Mouse (Mus musculus) naive thymus-derived CD4-positive, alpha-beta T cell, adult 2 months (primary cell): ENCODE results near the gene Aco2.

Experiments used
- DNase-seq: peaks from one replicate; pipeline ENCODE4 v3.0.0-alpha.2; 2011; ENCODE audit warnings: low read depth

Aco2 gene

DNA sequence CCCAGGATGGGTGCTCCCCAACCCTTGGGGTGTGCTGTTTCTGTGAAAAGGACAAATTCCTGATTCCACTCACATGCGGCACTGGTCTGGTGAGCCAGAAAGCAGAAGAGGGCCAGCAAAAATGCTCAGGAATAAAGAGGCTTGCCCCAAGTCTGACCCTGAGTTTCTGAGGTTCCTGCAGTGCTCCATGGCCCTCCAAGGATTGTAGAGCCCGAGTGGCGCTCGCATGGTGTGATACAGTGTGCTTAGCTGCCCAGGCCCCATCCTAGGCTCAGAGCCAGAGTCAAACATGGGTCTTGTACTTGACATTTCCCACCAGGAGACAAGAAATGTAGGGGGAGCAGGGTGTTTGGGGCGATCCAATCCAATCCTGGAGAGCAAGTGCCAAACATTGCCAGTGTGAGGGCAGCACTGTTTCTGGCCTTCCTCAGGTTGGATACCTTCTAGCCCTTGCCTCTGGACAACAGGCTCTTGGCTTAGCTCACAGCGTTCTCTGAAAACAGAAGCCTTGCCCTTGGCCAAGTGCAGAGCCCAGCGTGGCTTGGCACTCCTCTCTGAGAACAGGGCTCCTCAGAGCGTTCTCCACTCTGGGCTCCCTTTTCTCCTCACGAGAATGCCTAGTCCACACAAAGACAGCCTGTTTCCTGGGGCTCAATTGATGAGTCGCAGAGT, 48.6 kb downstream of the Aco2 start:
- no peak for DNase-seq

DNA sequence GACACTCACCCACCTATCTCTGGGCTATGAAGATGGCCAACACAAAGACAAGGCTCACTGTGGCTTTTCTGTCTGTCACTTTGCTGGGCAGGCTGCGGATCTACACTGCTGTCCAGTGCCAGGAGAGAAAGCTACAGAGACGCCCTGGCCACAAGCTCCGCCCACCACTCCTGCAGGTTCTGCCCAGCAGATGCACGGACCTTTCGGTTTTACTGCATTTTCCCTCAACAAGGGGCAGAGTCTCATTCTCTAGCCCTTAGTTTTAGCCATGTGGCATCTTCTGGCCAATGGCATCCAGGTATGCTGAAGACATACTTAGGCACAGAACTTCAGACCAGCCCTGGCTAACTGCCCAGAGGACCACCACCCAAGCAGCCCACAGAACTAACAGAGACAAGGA, 49.1 kb downstream of the Aco2 start:
- DNase-seq = no peak

DNA sequence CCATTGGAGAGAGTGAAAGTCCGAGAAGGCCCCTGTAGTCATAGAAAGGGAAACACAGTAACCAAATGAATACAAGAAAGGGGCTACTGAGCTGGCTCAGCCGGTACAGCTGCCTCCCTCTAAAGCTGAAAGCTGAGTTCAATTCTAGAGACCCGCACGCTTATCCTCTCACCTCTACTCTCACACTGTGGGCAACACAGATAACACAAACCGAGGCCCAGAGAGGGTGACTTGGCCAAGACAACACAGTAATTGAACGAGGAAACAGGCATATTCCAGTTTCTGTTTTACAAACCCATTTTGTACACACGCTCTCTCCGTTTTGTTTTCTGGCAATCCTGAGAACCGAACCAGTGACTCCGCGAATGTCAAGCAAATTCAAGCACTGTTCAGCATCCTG, 52.8 kb downstream of the Aco2 start:
- no peak for DNase-seq

DNA sequence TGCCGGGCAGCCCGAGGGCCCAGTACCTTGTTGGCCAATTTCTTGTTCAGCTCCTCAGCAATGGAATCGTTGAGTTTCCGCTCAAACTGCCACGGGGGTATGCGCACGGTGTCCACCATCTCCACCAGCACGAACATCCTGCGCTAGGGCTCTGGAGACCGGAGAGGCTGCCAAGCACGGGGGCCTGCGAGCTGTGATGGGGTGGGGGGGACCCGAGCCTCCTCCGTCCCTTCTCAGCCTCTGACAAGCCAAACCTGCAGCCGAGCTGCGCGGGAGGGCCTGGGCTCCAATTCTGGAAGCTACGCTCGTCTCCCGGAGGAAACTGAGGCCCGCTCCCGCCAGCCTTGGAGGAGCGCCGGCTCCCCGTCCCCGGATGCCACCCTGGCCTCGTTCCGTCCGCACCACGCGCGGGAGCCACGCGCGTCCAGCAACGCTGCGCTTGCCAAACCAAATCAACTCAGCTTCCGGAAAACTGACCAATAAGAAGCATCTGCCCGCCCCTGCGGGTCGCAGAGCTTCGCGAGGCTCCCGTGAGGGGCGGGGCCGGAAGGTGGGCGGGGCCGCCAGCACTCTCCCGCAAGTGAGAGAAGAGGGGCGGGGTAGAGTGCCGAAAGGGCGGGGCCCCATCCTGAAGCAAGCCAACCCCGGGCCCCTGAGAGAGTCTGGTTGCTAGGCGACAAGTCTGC, 53.8 kb downstream of the Aco2 start, which contains the start of gene Polr3h:
Gene Polr3h, minus strand, starts transcription at position 481 of the 686 bp plus-strand sequence.
- peak; percentile 97 for DNase-seq

DNA sequence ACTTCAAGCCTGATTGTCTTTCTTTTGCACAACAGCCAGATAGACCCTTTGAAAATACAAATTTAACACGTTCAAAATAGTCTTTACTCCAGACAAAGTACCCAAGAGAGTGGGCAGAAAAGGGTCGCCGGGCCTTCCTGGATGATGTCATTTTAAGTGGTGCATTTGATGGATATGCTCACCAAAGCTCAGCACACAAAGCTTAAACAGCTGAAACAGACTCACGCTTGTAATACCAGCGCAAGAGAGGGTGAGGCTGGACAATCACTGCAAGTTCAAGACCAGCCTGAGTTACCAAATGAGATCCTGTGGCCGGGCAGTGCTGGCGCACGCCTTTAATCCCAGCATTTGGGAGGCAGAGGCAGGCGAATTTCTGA, 54.3 kb downstream of the Aco2 start:
- DNase-seq = no peak

DNA sequence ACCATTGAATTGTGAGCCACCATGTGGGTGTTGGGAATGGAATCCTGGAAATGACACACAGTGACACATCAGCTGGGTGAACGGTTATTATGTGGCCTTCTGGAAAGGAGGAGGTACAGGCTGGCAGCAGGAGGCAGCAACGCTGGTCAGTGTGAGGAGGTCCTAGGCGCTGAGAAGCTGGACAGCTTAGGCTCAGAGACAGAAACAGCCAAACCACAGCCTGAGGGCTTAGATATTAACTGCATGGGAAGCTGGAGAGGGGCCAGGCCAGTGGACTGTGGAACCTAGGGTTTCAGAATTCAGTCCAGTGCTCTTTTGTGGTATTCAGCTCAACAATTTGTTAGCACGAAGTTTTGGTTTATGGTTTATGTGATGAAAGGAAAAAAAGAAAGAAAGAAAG, 55.6 kb downstream of the Aco2 start:
- DNase-seq = no peak

DNA sequence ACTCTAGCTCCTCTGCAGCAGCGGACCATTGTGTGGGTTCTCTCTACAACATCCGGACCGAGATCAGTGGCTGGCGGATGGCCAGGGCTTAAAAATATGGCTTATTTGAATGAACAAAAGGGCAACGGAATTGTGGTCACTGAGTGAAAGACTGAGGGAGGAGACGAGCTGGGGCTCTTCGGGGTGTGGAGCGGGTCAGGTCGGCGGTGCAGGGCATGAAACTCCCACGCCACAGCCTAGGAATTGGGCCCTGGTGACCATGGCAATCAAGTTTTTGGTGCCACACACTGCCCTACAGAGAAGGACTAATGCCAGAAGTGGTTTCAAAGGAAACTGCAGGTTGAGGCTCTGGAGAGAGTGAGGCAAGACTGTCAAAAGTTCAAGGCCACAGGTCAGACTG, 56.2 kb downstream of the Aco2 start:
- no peak for DNase-seq

DNA sequence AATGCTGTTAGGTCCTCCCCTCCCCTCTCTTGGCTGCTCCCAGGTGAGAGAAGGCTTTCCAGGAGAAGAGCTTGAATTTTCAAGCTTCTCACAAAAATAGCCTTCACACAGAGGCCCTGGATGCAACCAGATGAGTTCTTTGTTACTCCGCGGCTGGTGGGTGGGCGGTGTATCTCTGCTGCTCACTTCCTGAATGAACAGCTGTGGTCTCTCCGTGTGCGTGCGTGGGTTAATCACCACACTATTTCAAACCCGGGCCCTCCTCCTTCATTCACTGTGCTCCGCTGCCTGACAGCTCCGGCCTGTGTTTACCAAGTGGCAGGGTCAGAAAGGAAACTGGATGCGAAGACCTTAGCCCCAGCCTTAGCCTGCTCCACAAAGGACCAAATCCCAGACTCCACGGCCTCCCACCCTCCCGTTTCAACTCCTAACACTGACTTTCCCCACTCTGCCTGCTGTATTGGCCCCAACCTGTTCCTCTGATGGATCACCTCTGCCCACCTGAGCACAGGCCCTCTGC, 60.9 kb downstream of the Aco2 start:
- DNase-seq = no peak

DNA sequence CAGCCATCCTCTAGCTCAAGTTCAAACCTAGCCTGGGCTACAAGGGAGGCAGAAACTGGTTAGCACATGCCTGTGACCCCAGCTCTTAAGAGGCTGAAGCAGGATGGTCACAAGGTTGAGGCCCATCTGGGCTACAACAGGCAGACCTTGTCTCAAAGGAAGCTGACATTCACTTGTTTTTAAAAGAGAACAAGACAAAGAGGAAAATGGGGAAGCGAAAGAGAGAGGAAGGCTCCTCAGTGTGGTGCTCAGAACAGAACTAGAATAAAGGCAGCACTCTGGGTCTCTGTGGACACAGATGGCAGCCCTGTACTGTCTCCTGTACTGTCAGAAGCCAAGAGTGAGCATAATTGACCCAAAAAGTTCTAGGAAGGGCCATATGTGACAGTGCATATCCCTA, 61.9 kb downstream of the Aco2 start:
- no peak for DNase-seq

DNA sequence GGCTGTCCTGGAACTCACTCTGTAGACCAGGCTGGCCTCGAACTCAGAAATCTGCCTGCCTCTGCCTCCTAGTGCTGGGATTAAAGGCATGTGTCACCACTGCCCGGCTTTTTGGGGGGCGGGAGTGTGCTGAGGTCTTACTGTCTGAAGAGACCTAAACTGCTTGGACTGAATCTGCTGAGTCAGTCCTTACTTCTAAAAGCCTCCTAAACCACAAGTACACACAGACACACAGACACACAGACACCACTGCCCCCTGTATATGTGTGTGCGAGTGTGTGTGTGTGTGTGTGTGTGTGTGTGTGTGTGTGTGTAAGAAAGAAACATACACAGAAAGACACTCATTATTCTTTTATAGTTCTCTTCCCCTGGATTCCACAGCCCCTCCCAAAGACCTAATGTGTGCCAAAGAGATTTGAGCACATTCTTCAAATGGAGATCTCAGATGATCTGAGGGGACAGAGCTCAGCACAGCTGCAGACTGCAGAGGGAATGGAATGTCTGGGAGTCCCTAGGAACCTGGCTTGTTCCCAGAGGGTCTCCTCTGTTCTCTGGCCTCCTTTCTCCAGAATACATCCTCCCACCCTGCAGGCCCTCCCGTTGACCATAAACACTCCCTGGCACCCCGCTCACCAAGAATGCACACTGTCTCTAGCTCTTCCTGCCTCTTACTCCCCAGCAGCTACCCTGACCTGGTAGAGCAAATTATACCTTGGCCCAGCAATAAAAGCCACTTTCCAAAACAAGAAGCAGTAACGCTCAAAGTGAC, 63.9 kb downstream of the Aco2 start:
- DNase-seq = no peak

DNA sequence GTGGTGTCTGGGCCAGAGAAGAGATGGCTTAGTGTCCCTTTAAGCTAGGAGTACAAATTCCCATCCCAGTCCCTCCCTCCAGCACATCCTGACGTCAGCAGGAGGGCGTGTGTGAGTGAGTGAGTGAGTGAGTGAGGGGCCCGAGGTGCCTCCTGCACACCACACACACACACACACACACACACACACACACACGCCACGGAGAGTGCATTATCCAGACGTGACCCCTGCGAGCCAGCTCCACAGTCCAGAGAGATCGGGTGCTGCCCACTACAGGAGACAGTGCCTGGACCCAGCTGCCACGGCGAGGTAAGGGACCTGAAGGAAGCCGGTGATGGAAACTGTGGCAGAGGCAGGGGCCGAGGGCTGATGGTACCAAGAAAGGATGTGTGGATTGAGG, 64.6 kb downstream of the Aco2 start, which contains the start of gene Csdc2:
Gene Csdc2, plus strand, starts transcription at position 81 of the 400 bp plus-strand sequence.
- DNase-seq = no peak

DNA sequence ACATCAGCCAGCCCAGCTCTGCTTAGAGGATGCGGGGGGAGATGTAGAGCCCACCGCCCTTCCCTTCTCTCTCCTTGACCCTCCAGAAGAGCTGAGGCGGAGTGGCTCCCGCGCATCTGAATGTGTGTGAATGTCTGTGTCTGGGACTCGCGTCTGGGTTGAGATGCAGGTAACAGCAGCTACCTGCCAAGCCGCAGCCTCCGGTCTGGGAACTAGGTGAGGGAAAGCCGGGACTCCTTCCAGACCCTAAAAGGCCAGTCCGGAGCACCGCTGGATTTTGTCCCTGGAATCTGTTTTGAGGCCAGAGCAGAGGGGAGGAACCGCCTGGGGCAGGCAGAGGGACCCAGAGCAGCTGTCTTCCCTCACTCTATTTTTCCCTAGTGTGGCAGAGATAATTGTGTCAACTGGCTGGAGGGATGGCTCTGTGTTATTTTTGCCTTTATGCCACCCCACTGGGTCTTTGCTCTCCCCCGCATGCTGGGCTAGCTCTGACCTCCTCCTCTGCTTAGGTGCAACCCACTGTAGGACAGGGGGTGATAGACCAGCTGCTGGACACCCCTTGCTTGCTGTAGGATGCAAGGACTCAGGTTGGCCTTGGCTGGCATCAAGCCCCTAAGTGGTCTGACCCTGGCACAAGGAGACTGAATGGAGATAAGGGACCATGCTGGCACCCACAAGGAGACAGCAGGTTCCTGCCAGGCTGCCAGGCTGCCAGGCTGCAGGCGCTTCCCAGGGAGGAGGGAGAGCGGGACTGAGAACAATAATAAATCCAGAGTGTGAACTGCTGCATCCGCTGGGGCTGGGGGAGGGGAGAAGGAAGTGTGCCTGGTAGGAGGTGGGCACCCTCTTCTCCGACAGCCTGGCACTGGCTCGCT, 65.2 kb downstream of the Aco2 start:
- no peak for DNase-seq

DNA sequence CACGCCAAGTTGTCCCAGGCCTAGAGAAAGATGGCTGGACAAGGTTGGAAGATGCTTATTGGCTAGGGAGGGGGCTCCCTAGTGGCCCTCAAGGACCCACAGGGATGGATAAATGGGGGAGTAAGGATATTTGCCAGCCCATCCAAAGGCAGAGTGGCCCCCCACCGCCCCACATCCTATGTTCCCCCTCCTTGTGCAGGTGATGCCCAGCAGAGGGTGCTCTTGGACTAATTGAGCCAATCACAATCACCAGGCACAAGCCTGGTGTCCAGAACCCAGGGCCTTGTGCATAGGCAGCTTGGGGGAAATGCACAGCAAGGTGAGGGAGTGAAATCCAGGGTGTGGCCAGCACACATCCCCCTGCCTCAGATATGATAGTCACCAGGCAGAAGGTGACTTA, 66.1 kb downstream of the Aco2 start:
- DNase-seq = no peak

DNA sequence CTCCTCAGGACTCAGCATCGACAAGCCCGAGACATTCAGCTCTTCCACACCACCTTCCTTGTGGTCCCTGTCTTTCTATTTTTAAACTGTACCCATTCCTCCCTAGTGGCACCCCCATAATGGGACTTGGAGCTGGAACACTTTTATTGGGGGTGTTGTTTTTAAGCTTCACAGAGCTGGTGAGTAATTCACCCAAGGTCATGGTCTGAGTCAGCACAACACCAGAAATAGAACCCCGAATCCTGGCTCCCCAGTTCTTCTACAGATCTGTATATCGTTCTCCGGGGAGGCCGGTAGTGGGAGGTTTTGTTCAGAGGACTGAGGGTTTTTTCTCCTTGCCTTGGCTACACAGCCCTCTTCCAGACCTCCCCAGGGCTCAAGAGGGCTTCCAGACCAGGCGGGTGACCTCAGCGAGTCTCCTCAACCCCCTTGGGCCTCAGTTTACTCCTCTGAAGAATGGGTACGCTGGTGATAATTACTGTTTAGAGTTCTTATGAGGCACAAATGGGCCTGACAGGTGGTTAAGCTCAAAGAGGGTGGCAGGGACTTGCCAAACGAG, 67.1 kb downstream of the Aco2 start:
- no peak for DNase-seq

DNA sequence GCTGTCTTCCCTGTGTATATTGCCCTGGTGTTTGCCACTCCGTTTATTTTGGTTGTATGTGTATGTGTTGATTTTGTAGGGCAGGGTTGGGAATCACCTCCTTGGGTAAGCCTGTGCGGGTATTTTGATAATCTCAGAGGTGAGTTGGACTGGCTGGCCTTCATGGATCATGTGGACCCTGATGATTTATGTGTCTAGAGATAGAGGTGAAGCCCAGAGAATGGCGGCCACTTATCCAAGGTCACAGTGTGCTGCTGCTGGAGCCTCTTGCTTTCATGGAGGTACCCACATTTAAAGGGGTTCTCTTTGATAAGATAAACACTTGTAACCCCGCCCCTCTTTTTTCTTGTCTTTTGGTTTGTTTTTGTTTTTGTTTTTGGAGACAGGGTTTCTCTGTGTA, 67.7 kb downstream of the Aco2 start:
- DNase-seq = no peak

DNA sequence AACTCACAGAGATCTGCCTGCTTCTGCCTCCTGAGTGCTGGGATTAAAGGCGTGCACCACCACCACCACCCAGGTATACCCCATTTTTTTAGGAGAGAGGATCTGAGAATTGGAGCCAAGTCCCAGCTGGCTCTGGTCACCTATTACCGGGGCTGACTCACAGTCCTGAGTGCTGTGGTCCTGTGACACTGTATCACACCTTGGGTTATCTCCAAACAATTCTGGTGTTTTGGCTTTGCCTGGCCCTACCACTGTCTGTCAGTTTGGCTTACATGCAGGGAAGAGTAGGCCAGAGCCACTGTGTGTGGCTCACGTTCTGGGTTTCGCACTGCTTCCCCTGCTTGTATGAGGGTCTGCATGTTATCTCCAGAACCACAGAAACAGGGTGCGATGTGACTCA, 68.1 kb downstream of the Aco2 start:
- DNase-seq = no peak

DNA sequence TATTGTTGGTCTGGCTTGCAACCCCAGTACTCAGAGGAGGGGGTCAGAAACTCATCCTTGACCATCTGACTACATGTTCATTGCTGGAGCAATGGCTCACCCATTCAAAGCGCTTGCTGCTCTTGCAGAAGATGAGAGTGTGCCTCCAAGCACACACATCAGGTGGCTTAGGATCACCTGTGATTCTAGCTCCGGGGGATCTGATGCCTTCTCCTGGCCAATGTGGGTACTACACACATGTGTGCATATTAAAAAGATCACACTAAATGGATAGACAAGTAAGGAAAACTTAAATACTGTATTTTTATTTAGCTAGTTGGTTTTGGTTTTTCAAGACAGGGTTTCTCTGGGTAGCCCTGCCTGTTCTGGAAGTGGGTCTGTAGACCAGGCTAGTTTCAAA, 68.9 kb downstream of the Aco2 start:
- DNase-seq = no peak

DNA sequence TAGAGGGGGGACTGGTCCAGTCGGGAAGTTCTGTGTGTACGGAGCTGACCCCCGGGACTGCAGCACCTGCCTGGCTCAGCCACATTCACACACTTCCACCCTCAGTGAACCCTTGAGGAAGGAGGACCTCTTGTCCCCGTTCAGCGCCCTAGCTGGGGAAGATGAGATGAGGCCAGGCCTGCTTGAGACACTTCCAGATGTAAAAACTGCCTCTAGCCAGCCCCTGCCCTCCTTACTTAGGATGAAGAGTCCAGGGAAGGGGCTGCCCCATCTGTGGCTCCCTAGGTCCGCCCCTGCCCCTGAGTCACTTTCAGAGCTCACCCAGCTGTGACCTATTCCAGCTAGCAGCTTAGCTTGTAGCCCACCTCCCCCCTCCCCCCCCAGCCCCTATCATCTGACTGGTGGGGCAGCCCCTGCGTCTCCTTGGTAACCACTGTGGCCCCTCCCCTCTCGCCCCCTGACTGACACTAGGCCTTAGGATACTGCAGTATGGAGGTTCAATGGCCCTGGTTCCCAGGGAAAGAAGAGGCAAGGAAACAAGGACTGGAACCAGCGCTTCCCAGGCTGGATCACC, 71.2 kb downstream of the Aco2 start:
- no peak for DNase-seq

DNA sequence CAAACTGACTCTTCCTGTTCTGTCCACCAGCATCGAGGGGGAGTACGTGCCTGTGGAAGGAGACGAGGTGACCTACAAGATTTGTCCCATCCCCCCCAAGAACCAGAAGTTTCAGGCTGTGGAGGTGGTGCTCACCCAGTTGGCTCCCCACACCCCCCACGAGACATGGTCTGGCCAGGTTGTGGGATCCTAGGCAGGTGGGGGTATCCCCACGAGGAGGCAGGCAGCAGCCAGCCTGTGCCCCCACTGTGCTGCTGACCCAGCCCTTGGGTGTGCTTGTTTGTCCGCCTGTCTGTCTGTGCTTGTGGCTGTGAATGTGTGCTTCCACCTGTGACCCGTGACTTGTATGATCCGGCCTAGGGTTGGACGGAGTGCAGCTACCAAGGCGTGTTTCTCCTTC, 77.0 kb downstream of the Aco2 start:
- DNase-seq = no peak

DNA sequence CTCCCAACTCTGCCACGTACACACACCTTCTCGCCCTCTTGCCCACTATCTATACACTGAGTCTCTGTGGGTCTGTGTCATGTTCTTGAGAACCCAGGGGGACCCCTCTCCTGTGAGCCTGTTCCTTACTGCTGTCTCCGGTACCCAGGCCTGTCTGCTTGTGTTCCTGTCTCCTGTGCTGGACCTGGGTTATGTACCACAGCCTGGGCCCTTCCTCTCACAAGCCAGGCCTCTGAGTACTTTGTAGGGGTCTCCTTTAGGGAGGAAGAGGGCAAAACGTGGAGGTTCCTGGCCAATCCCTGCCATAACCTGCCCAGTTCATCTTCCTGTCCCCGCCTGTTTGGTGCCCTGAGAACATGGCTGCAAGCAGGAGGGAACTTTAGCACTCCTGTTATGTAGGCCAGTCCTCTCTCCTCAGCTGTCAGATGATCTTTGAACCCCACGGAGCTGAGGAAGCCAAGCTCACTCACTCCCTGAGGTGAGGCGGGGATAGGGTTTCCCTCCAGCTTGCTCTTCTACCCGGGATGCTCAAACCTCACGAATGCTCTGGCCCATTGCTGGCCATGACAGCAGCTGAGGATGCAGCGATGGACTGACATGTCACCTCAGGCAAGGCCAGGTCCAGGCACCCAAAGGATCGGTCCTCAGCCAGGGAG, 77.5 kb downstream of the Aco2 start:
- DNase-seq = no peak

DNA sequence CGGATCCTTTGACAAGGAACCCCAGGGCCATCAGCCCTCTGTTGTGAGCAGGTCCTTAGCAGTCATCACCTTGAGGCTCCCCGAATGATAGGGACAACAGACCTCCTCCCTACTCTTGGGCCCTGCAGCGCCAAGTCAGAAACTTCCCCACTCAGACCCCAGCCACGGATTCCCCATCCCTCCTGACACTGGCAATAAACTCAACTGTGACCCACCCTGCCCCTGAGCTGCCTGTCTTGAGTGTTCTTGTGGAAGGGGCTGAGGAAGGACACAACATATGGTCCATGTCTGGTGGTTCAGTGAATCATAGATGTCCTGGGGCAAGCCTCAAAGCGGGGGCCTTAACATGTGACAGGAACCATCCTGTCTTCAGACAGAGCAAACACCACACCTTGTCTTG, 78.6 kb downstream of the Aco2 start:
- no peak for DNase-seq
